Mouse (Mus musculus) heart, embryonic 10.5 days (tissue): Measurements from ENCODE around the gene Wdr90. TPM values are rescaled to one million over a fixed set of nuclear protein-coding genes. Genes with fewer than 3 reads are reported as not detected.

ENCODE experiments used
- DNase-seq: peaks from one replicate; pipeline ENCODE4 v3.0.0-alpha.2; 2017; ENCODE audit warnings: low spot score
- H3K27ac ChIP-seq: fragments of 300-500 bp; sonication (generic); 2 replicates; pipeline ENCODE4 v1.5.1; 2016; ENCODE audit warnings: mild to moderate bottlenecking
- H3K27me3 ChIP-seq: fragments of 300-500 bp; sonication (generic); 2 replicates; pipeline ENCODE4 v1.6.1; 2016; ENCODE audit warnings: mild to moderate bottlenecking; ENCODE audit not compliant: poor library complexity, insufficient read depth, severe bottlenecking
- H3K36me3 ChIP-seq: fragments of 300-500 bp; sonication (generic); 2 replicates; pipeline ENCODE4 v1.6.1; 2016; ENCODE audit warnings: mild to moderate bottlenecking, moderate library complexity
- H3K4me1 ChIP-seq: fragments of 300-500 bp; sonication (generic); 2 replicates; pipeline ENCODE4 v1.6.1; 2016; ENCODE audit warnings: mild to moderate bottlenecking
- H3K4me3 ChIP-seq: fragments of 300-500 bp; sonication (generic); 2 replicates; pipeline ENCODE4 v1.5.1; 2016; ENCODE audit warnings: mild to moderate bottlenecking, moderate library complexity
- H3K9me3 ChIP-seq: fragments of 300-500 bp; sonication (generic); 2 replicates; pipeline ENCODE4 v1.6.1; 2016; ENCODE audit warnings: mild to moderate bottlenecking, moderate library complexity
- WGBS: fragments of 180-500 bp; shearing (Covaris S2); methylation state at CpG from one replicate; pipeline ENCODE4 v1.1.7; 2016; 5-methylcytosine and 5-hydroxymethylcytosine counted together
- polyA plus RNA-seq: library from polyadenylated mRNA; unstranded; fragments of >200 nt; fragmentation: Nextera tagmentation; extraction: Ambion mirVana; gene quantifications from 2 replicates; pipeline ENCODE4 v1.2.1, GENCODE M21; 2016

The Wdr90 gene
- polyA plus RNA-seq, 1 experiment from 2014 or later: 22.4 TPM

GRCm38 (mm10) chr17:25864311-25864710 lies 3.0 kb upstream of the Wdr90 start:
- DNase-seq: no peak
- WGBS: 92% methylated on average over 14 of the region's 14 CpGs
- Histone ChIP-seq H3K9me3 (no peaks in the 10 kb centered on the region), H3K27ac (no peak overlapping the region), H3K27me3 (no peaks in the 10 kb centered on the region), H3K36me3 (peaks cover 36% of the 10 kb centered on the region), H3K4me1 (peaks cover 64% of the 10 kb centered on the region), H3K4me3 (no peak overlapping the region)

DNA sequence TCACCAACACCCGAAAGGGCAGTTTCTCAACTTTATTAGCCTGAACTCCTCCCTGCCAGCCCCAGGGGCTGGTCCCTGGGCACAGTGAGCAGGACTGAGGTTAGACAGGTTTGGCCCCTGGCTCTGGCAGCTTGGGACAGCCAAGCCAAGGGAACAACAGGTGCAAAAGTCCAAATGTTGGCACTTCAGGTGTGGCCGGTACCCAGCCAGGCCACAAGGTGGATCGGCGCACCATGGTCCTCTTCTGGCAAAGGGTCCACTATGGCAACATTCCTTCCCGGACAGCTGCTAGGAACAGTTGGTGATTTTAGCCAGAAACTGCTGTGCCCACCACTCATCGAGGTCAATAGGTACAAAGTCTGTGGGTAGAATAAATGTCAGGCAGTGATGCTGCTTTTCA lies 2.4 kb upstream of the Wdr90 start:
- no peak overlapping the region for H3K27ac ChIP-seq
- H3K9me3 ChIP-seq: no peaks in the 10 kb centered on the region
- peaks cover 58% of the 10 kb centered on the region for H3K4me1 ChIP-seq
- WGBS: 88% methylated on average over 6 of the region's 6 CpGs
- H3K36me3 ChIP-seq: peaks cover 36% of the 10 kb centered on the region
- no peak overlapping the region for H3K4me3 ChIP-seq
- no peaks in the 10 kb centered on the region for H3K27me3 ChIP-seq
- no peak for DNase-seq

- Histone ChIP-seq H3K4me1 (peaks cover 41% of the 10 kb centered on the region), H3K36me3 (peaks cover 38% of the 10 kb centered on the region), H3K27ac (peak overlapping the region; percentile 92), H3K27me3 (no peaks in the 10 kb centered on the region), H3K4me3 (peak overlapping the region; percentile 76), H3K9me3 (no peaks in the 10 kb centered on the region)
- DNase-seq: no peak
- 13% methylated on average over 6 of the region's 6 CpGs for WGBS
These were observed 657 bp upstream of the Wdr90 start for GRCm38 (mm10) chr17:25861704-25862612.

- Histone ChIP-seq H3K9me3 (no peaks in the 10 kb centered on the region), H3K27ac (no peak overlapping the region), H3K4me3 (peak overlapping the region; percentile 76), H3K27me3 (no peaks in the 10 kb centered on the region), H3K4me1 (peaks cover 28% of the 10 kb centered on the region), H3K36me3 (peaks cover 32% of the 10 kb centered on the region)
- 94% methylated on average over 6 of the region's 6 CpGs for WGBS
- no peak for DNase-seq
These were observed 1.1 kb downstream of the Wdr90 start for GRCm38 (mm10) chr17:25860229-25860628.

- DNase-seq: peak; percentile 97
- under 1% methylated on average over 21 of the region's 21 CpGs for WGBS
- H3K4me1 ChIP-seq: peaks cover 32% of the 10 kb centered on the region
- H3K27me3 ChIP-seq: no peaks in the 10 kb centered on the region
- peak within 1 kb of the TSS; percentile 96 for H3K27ac ChIP-seq
- H3K4me3 ChIP-seq: peak within 1 kb of the TSS; percentile 89
- no peaks in the 10 kb centered on the region for H3K9me3 ChIP-seq
- peaks cover 77% of the 10 kb centered on the region for H3K36me3 ChIP-seq
These were observed 16.9 kb downstream of the Wdr90 start, which contains the start of gene Rhot2 for GRCm38 (mm10) chr17:25844396-25844901. Rhot2 (minus strand) TSS chr17:25844851.

DNA sequence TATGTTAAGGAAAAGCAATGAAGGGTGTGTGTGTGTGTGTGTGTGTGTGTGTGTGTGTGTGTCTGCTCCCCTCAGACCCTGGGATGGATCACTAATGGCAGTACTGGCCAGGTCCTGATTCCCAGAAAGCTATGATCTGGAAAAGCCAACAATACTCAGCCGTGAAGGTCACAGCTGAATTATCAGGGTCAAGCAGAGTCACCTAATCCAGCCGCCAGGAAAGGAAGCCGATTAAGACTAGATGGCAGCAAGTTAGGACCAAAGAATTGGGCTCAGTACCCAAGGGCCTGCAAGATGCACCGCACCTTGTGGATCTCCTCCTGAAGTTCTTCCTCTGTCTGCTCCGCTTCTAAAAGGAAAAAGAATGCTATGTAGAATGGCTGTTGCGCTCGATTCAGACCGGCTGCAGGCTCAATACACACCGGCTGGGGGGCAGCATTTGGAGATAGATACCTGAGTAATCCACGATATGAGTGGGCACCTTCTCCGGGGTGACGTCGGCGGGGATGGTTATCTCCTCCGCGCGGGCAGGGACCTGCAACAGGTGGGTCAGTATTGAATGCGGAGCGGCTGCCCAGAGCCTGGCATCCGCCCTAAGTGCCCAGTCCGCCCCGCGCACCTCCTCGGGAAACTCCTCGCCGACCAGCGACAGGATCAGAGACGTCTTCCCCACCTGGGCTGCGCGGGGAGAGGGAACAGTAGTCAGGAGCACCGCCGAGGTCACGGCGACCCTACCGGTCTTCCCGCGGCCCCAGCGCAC lies 17.5 kb downstream of the Wdr90 start:
- Histone ChIP-seq H3K27ac (peak overlapping the region; percentile 96), H3K4me1 (peaks cover 36% of the 10 kb centered on the region), H3K9me3 (no peaks in the 10 kb centered on the region), H3K36me3 (peaks cover 77% of the 10 kb centered on the region), H3K4me3 (peak overlapping the region; percentile 89), H3K27me3 (no peaks in the 10 kb centered on the region)
- DNase-seq: no peak
- 3% methylated on average over 38 of the region's 38 CpGs for WGBS

GRCm38 (mm10) chr17:25843122-25843521 lies 18.2 kb downstream of the Wdr90 start:
- Histone ChIP-seq H3K4me3 (peak overlapping the region; percentile 89), H3K27me3 (no peaks in the 10 kb centered on the region), H3K9me3 (no peaks in the 10 kb centered on the region), H3K27ac (peak overlapping the region; percentile 96), H3K4me1 (peaks cover 37% of the 10 kb centered on the region), H3K36me3 (peaks cover 77% of the 10 kb centered on the region)
- 88% methylated on average over 4 of the region's 4 CpGs for WGBS
- no peak for DNase-seq

GRCm38 (mm10) chr17:25842509-25842908 lies 18.8 kb downstream of the Wdr90 start:
- WGBS: 88% methylated on average over 3 of the region's 3 CpGs
- H3K27me3 ChIP-seq: no peaks in the 10 kb centered on the region
- peaks cover 43% of the 10 kb centered on the region for H3K4me1 ChIP-seq
- peaks cover 76% of the 10 kb centered on the region for H3K36me3 ChIP-seq
- H3K27ac ChIP-seq: no peak overlapping the region
- no peak overlapping the region for H3K4me3 ChIP-seq
- H3K9me3 ChIP-seq: no peaks in the 10 kb centered on the region
- DNase-seq: no peak

DNA sequence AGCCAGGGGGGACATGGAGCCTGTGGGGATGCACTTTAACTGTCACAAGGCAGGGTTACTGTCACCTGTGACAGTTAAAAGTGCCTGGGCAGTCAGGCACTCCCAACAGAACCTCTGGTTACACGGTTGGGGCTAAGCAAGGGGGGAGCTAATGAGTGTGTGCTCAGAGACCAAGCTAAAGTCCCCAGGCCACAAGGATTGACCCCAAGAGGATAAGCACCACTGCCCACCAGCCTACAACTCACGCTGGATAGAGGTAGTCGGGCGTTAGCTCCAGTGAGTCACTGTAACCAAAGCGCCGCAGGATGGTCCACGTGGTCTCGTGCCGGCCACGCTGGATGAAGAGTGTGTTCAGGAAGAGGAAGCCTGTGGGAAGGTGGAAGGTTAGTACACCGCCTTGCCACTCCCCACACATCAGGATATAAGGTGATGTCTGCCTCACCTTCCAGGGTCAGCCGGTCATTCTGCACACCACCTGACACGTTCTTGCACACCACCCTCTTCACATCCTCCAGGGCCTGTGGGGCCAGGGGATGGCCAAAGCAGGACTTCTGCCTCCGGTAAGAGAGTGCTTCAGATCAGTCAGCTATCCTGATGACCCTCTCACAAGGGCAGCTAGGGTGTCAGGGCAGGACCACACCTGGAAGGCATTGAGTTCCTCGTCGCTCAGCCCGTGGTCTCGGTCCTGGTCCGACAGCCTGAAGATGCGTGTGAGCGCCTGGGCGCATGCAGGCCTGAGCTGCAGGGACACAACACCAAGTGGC lies 20.0 kb downstream of the Wdr90 start, which contains the start of gene Gm20683:
TSS of gene Gm20683 (minus strand) at position 647 of the 764 bp plus-strand sequence.
- Histone ChIP-seq H3K4me3 (no peak within 1 kb of the TSS), H3K27me3 (no peaks in the 10 kb centered on the region)

DNA sequence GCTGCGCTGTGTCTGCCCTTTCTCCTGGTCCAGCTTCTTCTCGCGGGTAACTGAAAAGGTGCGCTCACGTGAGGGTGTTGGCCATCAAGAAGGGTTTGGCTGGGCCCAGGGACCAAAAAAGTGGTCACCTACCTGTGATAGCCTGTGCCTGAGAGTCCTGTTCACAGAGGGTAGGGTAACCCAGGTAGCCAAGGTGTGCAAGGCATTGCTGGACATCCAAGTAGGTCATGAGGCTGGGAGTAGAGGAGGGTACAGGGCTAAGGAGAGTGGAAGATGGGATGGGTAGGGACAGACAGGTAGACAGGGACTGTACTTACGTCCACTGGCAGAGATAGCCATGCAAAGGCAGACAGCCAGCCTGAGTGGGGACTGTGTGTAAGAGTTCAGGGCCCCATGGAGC lies 20.8 kb downstream of the Wdr90 start:
- no peak for DNase-seq
- no peak overlapping the region for H3K4me3 ChIP-seq
- H3K27me3 ChIP-seq: no peaks in the 10 kb centered on the region
- H3K36me3 ChIP-seq: peaks cover 67% of the 10 kb centered on the region
- WGBS: 96% methylated on average over 6 of the region's 6 CpGs
- H3K9me3 ChIP-seq: no peaks in the 10 kb centered on the region
- H3K4me1 ChIP-seq: peaks cover 63% of the 10 kb centered on the region
- no peak overlapping the region for H3K27ac ChIP-seq

More for the DNA sequence above, 20.0 kb downstream of the Wdr90 start, which contains the start of gene Gm20683:
- no peak for DNase-seq
- Histone ChIP-seq H3K9me3 (no peaks in the 10 kb centered on the region), H3K4me1 (peaks cover 55% of the 10 kb centered on the region), H3K36me3 (peaks cover 67% of the 10 kb centered on the region), H3K27ac (no peak within 1 kb of the TSS)
- WGBS: 95% methylated on average over 22 of the region's 22 CpGs

GRCm38 (mm10) chr17:25839455-25840235 lies 21.7 kb downstream of the Wdr90 start:
- Histone ChIP-seq H3K27me3 (no peaks in the 10 kb centered on the region), H3K27ac (no peak overlapping the region), H3K4me1 (peaks cover 66% of the 10 kb centered on the region), H3K4me3 (no peak overlapping the region), H3K9me3 (no peaks in the 10 kb centered on the region), H3K36me3 (peaks cover 70% of the 10 kb centered on the region)
- DNase-seq: no peak
- WGBS: 88% methylated on average over 14 of the region's 14 CpGs

DNA sequence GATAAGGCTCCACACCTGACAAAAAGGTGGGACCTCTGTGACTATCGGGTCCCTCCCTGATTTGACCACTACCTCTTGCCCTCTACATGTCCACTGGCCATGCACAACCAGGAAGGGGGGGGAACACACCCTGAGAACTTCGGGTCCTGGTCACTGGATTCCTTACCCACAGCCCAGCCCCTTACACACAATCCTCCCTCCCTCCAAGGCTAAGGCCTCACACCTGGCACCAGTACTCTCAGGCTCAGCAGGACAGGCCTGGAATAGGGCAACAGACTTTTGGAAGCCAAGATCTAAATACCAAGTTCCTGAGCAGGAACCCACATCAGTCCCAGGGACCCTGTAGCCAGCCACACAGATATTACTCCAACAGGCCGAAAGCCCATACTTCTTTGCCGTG lies 22.4 kb downstream of the Wdr90 start:
- Histone ChIP-seq H3K4me3 (no peak overlapping the region), H3K4me1 (peaks cover 73% of the 10 kb centered on the region), H3K27me3 (no peaks in the 10 kb centered on the region), H3K9me3 (no peaks in the 10 kb centered on the region), H3K36me3 (peaks cover 70% of the 10 kb centered on the region), H3K27ac (no peak overlapping the region)
- WGBS: 84% methylated on average over 4 of the region's 4 CpGs
- DNase-seq: no peak
